Mouse (Mus musculus) heart, postnatal 0 days (tissue): ENCODE data around the gene Cnksr3. TPM values are rescaled to one million over a fixed set of nuclear protein-coding genes. Genes with fewer than 3 reads are reported as not detected.

Experiments
- ATAC-seq: fragments of 200-750 bp; cut with Nextera tagmentation; 2 replicates; pipeline ENCODE4 v1.8.0; 2017; ENCODE audit warnings: low read depth, moderate number of reproducible peaks, moderate library complexity; ENCODE audit not compliant: insufficient read depth
- DNase-seq: peaks from one replicate; pipeline ENCODE4 v3.0.0-alpha.2; 2016; ENCODE audit warnings: low spot score
- H3K27ac ChIP-seq: fragments of 300-500 bp; sonication (generic); 2 replicates; pipeline ENCODE4 v1.5.1; 2014; ENCODE audit warnings: low read depth, mild to moderate bottlenecking
- H3K27me3 ChIP-seq: fragments of 300-500 bp; sonication (generic); 2 replicates; pipeline ENCODE4 v1.6.1; 2014; ENCODE audit warnings: low read length, mixed read lengths; ENCODE audit not compliant: control insufficient read depth, insufficient read depth
- H3K36me3 ChIP-seq: fragments of 300-500 bp; sonication (generic); replicated peaks from 2 replicates; pipeline ENCODE4 v1.6.1; 2014; ENCODE audit warnings: low read length, mixed read lengths; ENCODE audit not compliant: control insufficient read depth, insufficient read depth
- H3K4me1 ChIP-seq: fragments of 300-500 bp; sonication (generic); 2 replicates; pipeline ENCODE4 v1.6.1; 2014; ENCODE audit warnings: antibody characterized with exemption; ENCODE audit not compliant: control insufficient read depth, insufficient read depth
- H3K4me2 ChIP-seq: fragments of 300-500 bp; sonication (generic); 2 replicates; pipeline ENCODE4 v1.6.1; 2014; ENCODE audit warnings: low read depth, mild to moderate bottlenecking, low read length, moderate library complexity
- H3K4me3 ChIP-seq: fragments of 300-500 bp; sonication (generic); 2 replicates; pipeline ENCODE4 v1.5.1; 2014; ENCODE audit warnings: low read depth, low read length
- H3K9ac ChIP-seq: fragments of 300-500 bp; sonication (generic); replicated peaks from 2 replicates; pipeline ENCODE4 v1.6.1; 2014; ENCODE audit warnings: low read depth, low read length, mixed read lengths
- H3K9me3 ChIP-seq: fragments of 300-500 bp; sonication (generic); replicated peaks from 2 replicates; pipeline ENCODE4 v1.6.1; 2016; ENCODE audit warnings: low read length; ENCODE audit not compliant: control insufficient read depth
- CTCF ChIP-seq: IDR thresholded peaks from 2 replicates; pipeline ENCODE4 v1.5.1; 2016; ENCODE audit warnings: antibody characterized with exemption, control low read depth, low read depth
- EP300 ChIP-seq: IDR thresholded peaks from 2 replicates; pipeline ENCODE4 v1.6.1; 2016; ENCODE audit warnings: antibody characterized with exemption, low read depth
- WGBS: fragments of 180-500 bp; shearing (Covaris S2); extraction: QIAGEN DNeasy Blood & Tissue Kit; methylation state at CpG from one replicate; pipeline ENCODE4 v1.1.7; 2014; 5-methylcytosine and 5-hydroxymethylcytosine counted together
- polyA plus RNA-seq: library from polyadenylated mRNA; unstranded; fragments of >200 nt; fragmentation: Nextera tagmentation; extraction: Ambion mirVana; gene quantifications from 2 replicates; pipeline ENCODE4 v1.2.1, GENCODE M21; 2015
- total RNA-seq: library from RNA; depleted of rRNA; stranded (reverse); fragments of >200 nt; gene quantifications from 2 replicates; pipeline ENCODE4 v1.2.3, GENCODE M21; 2014; ENCODE audit warnings: low replicate concordance; rRNA removed

The Cnksr3 gene
- total and polyA plus RNA-seq, 2 experiments from 2014 or later: 8.1 to 16.6 TPM

- Histone ChIP-seq H3K4me3 (no peak overlapping the region), H3K4me2 (no peak overlapping the region), H3K9me3 (no peaks in the 10 kb centered on the region), H3K4me1 (no peaks in the 10 kb centered on the region), H3K9ac (no peak overlapping the region), H3K27ac (no peak overlapping the region), H3K36me3 (no peaks in the 10 kb centered on the region), H3K27me3 (no peaks in the 10 kb centered on the region)
- no peak for TF ChIP-seq CTCF
- no peak for TF ChIP-seq EP300
- DNase-seq (no peak), ATAC-seq (no peak)
- 52% methylated on average over 8 of the region's 8 CpGs for WGBS
Observed at GRCm38 (mm10) chr10:7070100-7070835, 141.8 kb downstream of the Cnksr3 start.

DNA sequence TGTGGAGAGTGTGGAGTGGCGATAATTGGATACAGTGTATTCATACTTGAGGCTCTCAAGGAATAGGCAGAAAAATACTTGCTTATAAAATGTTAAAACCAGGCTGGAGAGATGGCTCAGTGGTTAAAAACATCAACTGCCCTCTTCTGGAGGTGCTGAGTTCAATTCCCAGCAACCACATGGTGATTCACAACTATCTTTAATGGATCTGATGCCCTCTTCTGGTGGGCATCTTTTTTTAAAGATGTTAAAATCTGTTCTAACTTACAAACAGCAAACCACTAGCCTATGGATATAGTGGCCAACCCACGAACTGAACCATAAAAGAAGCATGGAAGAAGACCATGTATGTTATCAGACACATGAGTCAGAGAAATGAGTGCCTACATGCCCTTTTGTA is 142.9 kb downstream of the Cnksr3 start:
- 84% methylated on average over 2 of the region's 2 CpGs for WGBS
- TF ChIP-seq CTCF (no peak), EP300 (no peak)
- Histone ChIP-seq H3K9me3 (no peaks in the 10 kb centered on the region), H3K4me2 (no peak overlapping the region), H3K27me3 (no peaks in the 10 kb centered on the region), H3K4me1 (no peaks in the 10 kb centered on the region), H3K36me3 (no peaks in the 10 kb centered on the region), H3K4me3 (no peak overlapping the region), H3K9ac (no peak overlapping the region), H3K27ac (no peak overlapping the region)
- ATAC-seq: no peak
- no peak for DNase-seq

Other genes starting within 250 kb of the Cnksr3 start
- gene Ipcef1, start 159.8 kb downstream of the Cnksr3 start, total RNA-seq: 0.08 TPM in 1 of 2 replicates, not detected in the other
- 0.01 and 0.11 TPM in 2 replicates for gene Ipcef1, start 159.8 kb downstream of the Cnksr3 start, polyA plus RNA-seq